Mouse (Mus musculus): ENCODE data around the gene Agap2.
"Not testable (repeated sequence)": the region's sequence is repeated elsewhere in the genome, so short reads cannot be mapped to it uniquely, and the experiment has no call there.

Gene Agap2

GRCm38 (mm10) chr10:127101151-127101550, 26.1 kb downstream of the Agap2 start:
- DNase-seq (ENCODE audit: low read depth, low spot score): no peak

DNA sequence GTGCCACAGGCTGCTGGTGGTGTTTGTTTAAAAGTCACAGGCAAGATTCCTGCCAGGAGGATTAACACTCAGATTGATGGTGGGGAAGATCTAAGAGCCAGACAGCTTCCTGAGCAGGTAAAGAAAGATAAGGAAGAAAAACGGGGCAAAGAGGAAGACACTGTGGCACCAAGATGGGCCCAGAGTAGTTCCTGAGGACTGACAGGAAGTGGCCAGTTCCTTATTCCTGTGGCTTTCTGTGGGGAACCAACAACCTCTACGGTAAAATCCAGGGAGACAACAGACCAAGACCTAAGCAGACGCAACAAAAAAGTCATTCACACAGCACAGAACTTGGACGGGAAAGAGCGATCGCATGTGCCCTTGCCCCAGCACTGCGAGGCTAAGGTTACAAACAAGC, 28.5 kb downstream of the Agap2 start:
- DNase-seq (ENCODE audit: low read depth, low spot score): no peak

DNA sequence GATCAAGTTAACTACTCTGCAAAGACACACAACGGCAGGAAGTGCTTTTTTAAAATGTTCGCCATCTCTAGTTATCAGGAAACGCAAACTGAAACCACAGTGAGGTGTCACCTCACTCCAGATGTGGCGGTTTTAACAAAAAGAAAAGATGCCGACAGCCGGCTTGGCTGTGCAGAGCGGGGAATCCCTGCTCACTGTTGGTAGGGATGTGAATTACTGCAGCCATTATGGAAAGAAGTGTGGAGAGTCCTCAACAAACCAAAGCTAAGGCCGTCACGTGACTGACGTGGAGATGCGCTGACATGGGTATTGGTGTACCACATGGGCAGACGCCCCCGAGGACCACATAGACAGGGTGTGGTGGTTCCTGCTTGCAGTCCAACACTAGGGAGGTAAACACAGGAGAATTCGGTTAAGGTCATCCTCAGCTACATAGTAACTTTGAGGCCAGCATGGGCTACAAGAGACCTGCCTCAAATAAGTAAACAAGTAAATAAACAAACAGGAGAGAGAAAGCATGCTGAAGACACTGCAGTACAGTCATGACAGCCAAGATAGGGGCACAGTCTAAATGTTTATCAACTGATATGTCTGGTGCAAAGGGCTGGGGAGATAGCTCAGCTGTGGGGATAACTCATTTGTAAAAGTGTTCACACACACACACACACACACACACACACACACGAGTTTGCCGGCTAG, 32.6 kb downstream of the Agap2 start:
- no peak for DNase-seq (ENCODE audit: low read depth, low spot score)

DNA sequence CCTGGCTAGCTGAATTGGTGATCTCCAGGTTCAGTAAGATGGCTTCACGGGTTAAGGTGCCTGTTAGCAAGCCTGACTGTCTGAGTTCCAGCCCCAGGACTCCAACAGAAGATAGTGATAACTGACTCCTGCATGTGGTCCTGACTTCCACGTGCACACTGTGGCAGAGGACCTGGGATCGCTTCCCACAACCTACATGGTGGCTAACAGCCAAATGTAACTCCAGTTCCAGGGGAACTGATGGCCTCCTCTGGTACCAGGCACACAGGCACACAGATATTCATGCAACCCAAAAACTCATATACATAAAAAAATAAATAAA, 33.1 kb downstream of the Agap2 start:
- DNase-seq (ENCODE audit: low read depth, low spot score): no peak

DNA sequence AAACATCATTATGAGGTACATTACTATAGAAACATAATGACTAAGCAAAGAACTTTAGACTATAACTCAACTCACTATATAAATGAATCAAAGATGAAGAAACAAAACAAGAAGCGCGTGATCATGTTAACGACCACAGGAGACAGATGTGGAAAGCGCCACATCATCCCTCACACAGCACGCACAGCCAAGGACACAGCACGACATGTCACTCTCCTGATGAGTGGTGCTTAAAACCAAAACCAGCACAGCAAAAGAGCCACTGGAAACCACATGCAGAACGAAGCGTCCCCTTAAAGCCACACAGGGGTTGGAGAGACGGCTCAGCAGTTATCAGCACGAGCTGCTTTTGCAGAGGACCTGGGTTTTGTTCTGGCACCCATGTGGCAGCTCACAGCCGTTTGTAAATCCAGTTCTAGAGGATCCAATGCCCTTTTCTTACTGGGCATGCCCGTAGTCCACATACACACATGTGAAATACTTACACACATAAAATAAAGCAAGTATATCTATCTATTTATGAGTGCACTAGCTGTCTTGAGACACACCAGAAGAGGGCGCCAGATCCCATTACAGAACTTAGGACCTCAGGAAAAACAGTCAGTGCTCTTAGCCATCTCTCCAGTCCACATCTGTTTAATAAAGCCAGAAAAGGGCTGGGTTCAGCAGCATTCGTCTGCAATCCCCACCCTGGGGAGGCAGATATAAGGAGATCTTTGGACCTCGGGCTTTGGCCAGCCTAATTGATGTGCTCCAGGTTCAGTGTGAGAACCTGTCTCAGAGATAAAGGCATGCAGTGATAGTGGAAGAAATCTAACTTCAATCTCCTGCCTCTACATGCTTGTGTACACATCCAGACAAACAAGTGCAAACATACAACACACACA, 36.2 kb downstream of the Agap2 start:
- DNase-seq (ENCODE audit: low read depth, low spot score): no peak

GRCm38 (mm10) chr10:127114408-127114807, 39.3 kb downstream of the Agap2 start:
- no peak for DNase-seq (ENCODE audit: low read depth, low spot score)

DNA sequence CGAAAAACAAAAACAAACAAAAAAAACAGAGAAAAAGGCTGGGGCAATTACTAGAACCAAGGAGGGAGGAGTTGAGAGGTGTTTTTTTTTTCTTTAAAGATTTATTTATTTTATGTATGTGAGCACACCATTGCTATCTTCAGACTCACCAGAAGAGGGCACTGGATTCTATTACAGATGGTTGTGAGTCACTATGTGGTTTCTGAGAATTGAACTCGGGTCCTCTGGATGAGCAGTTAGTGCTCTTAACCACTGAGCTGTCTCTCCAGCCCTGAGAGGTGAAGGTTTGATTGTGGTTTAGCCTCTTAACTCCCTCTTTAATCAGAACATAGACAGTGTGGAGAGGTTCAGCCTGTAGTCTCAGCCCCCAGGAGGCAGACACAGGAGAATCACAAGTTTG, 40.0 kb downstream of the Agap2 start:
- peak; percentile 74 for DNase-seq (ENCODE audit: low read depth, low spot score)

DNA sequence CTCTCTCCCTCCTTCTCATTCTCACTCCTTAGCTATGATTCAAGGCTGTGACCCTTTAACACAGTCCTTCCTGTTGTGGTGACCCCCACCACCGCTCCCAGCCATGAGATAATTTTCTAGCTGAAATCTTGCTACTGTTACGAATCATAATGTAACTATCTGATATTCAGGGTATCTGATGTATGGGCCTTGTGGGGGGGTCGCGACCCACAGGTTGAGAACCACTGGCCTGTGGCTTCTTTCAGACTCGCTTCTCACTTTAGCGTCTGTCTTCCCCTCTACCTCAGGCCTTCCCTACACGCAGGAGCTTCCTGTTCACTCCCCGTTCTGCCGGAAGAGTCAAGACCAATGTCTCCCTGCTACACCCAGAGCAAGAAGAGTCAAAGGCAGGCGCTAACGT, 43.4 kb downstream of the Agap2 start:
- DNase-seq (ENCODE audit: low read depth, low spot score): no peak

DNA sequence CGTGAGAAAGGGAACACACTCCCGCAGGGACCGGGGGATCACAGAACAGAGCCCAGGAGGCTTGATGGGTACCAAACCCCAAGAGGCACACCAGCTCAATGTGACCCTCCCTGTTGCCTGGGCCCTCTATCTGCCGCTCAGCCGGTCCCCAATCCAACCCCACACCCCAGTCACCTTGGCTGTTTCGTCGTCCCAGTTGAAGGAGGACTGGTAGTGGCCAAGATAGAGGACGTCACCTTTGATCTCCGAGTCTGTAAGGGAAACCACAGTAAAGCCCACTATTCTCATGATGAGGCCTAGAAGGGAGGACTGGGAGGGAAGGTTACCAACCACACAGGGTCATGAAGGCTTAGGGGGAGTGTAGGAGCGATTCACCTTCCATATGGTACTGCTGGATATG, 44.1 kb downstream of the Agap2 start:
- no peak for DNase-seq (ENCODE audit: low read depth, low spot score)

DNA sequence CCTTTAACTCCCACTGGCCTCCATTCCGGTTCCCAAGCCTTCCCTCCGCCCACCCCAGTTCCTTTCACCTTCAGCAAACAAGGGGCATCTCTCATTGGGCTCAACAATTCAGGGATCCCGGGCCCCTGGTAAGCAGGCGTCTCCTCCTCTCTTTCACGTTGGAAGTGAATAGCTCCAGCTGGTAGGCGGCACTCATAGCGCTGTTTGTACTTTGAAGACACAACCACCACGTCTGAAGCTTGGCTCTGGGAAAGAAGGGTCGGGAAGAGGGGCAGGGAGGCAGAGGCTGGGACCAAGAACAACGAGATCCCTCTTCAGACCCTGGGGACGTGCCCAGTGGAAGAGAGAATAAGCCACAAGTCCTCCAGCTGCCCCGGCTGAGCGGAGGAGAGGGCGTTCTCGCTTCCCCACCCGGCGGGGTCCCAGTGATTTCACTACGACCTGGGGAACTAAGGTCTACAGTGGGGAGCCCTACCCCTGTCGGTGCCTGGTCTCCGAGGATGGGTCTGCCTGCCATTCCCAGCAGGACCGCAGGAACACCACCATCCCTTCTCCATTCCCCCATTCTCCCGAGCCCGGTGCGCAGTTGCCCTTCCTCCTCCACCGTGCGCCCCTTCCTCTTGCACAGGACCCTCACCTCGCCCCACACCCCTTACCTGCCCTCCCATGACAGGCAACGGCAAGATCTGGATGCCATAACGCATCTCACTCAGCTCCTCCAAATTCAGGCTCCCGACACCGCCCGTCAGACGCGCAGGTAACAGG, 45.4 kb downstream of the Agap2 start:
- DNase-seq (ENCODE audit: low read depth, low spot score): no peak

- DNase-seq (ENCODE audit: low read depth, low spot score): peak; percentile 100
Measured at GRCm38 (mm10) chr10:127121066-127121477, 46.0 kb downstream of the Agap2 start, which contains the start of gene Os9. Gene Os9 (minus strand): TSS chr10:127121131.

DNA sequence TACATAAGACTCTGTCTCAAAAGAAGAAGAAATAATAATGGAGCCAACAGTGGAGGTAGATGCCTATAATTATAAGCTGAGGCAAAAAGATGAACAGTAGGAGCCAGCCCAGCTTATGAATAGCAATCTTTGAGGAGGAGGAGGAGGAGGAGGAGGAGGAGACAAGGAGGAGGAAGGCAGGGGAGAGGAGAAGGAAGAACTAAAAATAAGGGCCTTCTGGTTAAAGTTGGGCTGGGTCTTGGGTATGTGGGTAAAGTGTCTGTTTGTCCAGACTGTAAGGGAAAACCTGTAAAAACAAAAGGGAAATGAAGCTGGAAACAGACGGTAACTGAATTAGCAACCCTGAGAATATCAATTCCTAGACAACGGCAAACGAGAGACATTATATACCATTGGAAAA, 46.9 kb downstream of the Agap2 start:
- no peak for DNase-seq (ENCODE audit: low read depth, low spot score)

GRCm38 (mm10) chr10:127122784-127123435, 47.8 kb downstream of the Agap2 start:
- DNase-seq (ENCODE audit: low read depth, low spot score): peak; percentile 84

GRCm38 (mm10) chr10:127123436-127123805, 48.3 kb downstream of the Agap2 start:
- DNase-seq (ENCODE audit: low read depth, low spot score): peak; percentile 84

DNA sequence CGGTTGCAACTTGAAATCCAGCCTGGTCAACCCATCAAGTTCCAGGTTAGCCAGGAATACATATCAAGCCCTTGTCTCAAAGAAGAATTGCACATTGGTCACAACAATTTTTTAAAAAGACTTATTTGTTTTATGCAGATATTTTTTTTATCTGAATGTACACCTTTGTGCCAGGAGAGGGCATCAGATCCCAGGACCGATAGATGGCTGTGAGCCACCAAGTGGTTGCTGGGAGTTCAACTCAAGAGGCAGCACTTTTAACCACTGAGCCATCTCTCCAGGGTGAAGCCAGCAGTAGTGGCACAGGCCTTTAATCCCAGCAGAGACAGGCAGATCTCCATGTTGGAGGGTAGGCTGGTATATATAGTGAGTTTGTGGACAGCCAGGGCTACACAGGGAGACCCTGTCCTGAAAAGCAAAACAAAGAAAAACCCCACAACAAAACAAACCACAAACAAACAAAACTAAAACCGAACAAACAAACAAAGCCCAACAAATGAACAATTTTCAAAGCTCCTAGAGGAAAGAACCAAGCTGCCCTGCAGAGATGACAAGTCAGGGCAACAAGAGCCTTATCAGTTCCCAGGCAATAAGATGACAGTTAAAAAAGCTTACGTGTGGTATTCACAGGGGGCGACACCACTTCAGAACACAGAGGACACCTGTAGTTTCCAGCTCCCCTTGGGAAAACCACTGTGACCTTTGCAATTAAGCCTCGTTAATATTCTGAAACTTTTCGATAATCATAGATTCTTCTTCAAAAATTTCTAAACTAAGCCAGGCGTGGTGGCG, 50.3 kb downstream of the Agap2 start:
- DNase-seq (ENCODE audit: low read depth, low spot score): peak; percentile 80

DNA sequence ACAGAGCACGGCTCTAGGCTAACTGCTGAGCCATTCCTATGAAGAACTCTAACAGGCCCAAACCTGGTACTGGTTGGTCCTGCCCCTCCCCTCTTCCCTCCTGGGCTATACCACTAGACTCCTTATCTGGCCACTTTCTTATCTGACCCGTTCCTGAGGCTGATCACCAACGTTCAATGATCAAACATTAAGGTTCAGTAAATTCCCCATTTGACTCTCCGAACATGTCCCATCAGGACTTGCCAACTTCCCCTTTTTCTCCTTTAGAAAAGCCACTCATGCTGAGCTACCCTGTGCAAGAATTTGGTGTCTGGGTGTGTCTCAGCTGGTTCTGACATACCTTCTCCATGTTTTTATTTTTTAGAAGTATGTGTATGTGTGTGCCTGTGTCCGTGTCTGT, 51.5 kb downstream of the Agap2 start:
- peak; percentile 46 for DNase-seq (ENCODE audit: low read depth, low spot score)

- DNase-seq (ENCODE audit: low read depth, low spot score): no peak
Measured at GRCm38 (mm10) chr10:127127711-127128279, 52.7 kb downstream of the Agap2 start.

- no peak for DNase-seq (ENCODE audit: low read depth, low spot score)
Measured at GRCm38 (mm10) chr10:127129431-127129830, 54.3 kb downstream of the Agap2 start.

DNA sequence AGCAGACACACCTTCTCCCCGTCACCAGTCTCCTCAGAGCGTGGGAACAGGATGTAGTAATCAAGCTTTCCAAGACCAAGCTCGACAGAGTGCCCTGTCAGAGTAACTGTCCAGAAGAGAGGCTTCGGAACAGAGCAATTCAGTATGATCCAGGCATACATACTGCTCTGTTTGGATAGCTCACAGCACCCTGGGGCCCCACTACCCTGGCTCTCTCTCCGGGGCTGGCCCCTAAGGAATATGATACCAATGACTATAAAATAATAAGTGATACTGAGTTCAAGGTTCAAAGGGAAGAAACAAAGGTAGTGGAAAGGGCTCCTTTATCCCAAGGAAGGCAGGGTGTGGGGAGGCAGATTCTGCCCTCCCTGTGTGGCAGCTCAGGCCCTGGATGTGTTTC, 57.4 kb downstream of the Agap2 start:
- no peak for DNase-seq (ENCODE audit: low read depth, low spot score)

- not testable (repeated sequence) for DNase-seq (ENCODE audit: low read depth, low spot score)
Measured at GRCm38 (mm10) chr10:127134394-127135035, 59.4 kb downstream of the Agap2 start.

Measured in R1 (cell line).